Mouse (Mus musculus): ENCODE data around the gene Fhit.

DNA sequence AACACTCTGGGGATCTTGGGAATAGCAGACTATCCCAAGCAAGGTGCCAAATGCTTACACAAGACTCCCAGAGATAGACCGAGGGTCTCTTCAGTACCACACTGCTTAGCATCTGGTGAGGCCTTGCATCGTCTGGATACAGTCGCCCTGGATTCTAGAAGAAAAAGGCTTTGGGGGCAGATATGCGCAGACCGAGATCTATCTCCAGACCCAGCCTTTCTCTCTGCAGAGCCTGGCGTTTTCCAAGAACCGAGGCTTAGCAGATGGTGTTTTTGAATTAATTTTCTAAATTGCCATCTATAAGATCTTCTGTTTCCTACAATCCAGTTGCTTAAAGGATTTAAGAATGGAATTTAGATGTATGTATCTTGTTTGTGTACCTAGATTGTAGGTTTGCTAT is 1515.6 kb downstream of the Fhit start:
- no peak for TF ChIP-seq TAL1 (IDR thresholded peaks at IDR 0.05; ENCODE audit: low read length)
- no peak for TF ChIP-seq GATA1 (IDR thresholded peaks at IDR 0.05; ENCODE audit: low read length)

Data from erythroblast, embryonic 14.5 days (primary cell).